Mouse (Mus musculus) midbrain, embryonic 14.5 days (tissue): Measurements from ENCODE around the gene Tcf12. TPM values are rescaled to one million over a fixed set of nuclear protein-coding genes. Genes with fewer than 3 reads are reported as not detected.
A peak's percentile ranks its signal among the peaks of the same experiment; 100 is the strongest.

Experiments
- ATAC-seq: fragments of 200-750 bp; cut with Nextera tagmentation; 2 replicates; pipeline ENCODE4 v1.8.0; 2017; ENCODE audit warnings: moderate number of reproducible peaks, moderate library complexity; ENCODE audit not compliant: low FRiP score, low TSS enrichment
- DNase-seq: peaks from one replicate; pipeline ENCODE4 v3.0.0-alpha.2; 2015
- H3K27ac ChIP-seq: fragments of 300-500 bp; sonication (generic); replicated peaks from 2 replicates; pipeline ENCODE4 v1.5.1; 2014; ENCODE audit warnings: mild to moderate bottlenecking, low read depth, low read length, moderate library complexity
- H3K27me3 ChIP-seq: fragments of 300-500 bp; sonication (generic); 2 replicates; pipeline ENCODE4 v1.6.1; 2014; ENCODE audit warnings: low read length, control low read depth, mixed read lengths; ENCODE audit not compliant: control insufficient read depth, insufficient read depth
- H3K36me3 ChIP-seq: fragments of 300-500 bp; sonication (generic); 2 replicates; pipeline ENCODE4 v1.6.1; 2014; ENCODE audit warnings: low read length, control low read depth; ENCODE audit not compliant: control insufficient read depth, insufficient read depth
- H3K4me1 ChIP-seq: fragments of 300-500 bp; sonication (generic); 2 replicates; pipeline ENCODE4 v1.6.1; 2014; ENCODE audit warnings: mild to moderate bottlenecking, antibody characterized with exemption, low read length, control low read depth; ENCODE audit not compliant: control insufficient read depth, insufficient read depth
- H3K4me2 ChIP-seq: fragments of 300-500 bp; sonication (generic); 2 replicates; pipeline ENCODE4 v1.6.1; 2014; ENCODE audit warnings: mild to moderate bottlenecking, low read length, moderate library complexity
- H3K4me3 ChIP-seq: fragments of 300-500 bp; sonication (generic); replicated peaks from 2 replicates; pipeline ENCODE4 v1.5.1; 2014; ENCODE audit warnings: low read depth, low read length
- H3K9ac ChIP-seq: fragments of 300-500 bp; sonication (generic); replicated peaks from 2 replicates; pipeline ENCODE4 v1.6.1; 2014; ENCODE audit warnings: mild to moderate bottlenecking, low read length, moderate library complexity
- H3K9me3 ChIP-seq: fragments of 300-500 bp; sonication (generic); 2 replicates; pipeline ENCODE4 v1.6.1; 2016; ENCODE audit warnings: low read length, control low read depth, mixed read lengths; ENCODE audit not compliant: control insufficient read depth
- WGBS: fragments of 180-500 bp; shearing (Covaris S2); extraction: QIAGEN DNeasy Blood & Tissue Kit; methylation state at CpG from one replicate; pipeline ENCODE4 v1.1.7; 2014; 5-methylcytosine and 5-hydroxymethylcytosine counted together
- polyA plus RNA-seq: library from polyadenylated mRNA; unstranded; fragments of >200 nt; fragmentation: Nextera tagmentation; extraction: Ambion mirVana; gene quantifications from 2 replicates; pipeline ENCODE4 v1.2.1, GENCODE M21; 2014

Gene Tcf12
- polyA plus RNA-seq, 1 experiment from 2014 or later = 93.6 TPM

- DNase-seq (no peak), ATAC-seq (no peak)
- 97% methylated on average over 9 of the region's 9 CpGs for WGBS
These were observed 263.8 kb downstream of the Tcf12 start for GRCm38 (mm10) chr9:71847921-71848320.

GRCm38 (mm10) chr9:71841850-71842249 lies 269.8 kb downstream of the Tcf12 start:
- H3K27me3 ChIP-seq = no peaks in the 10 kb centered on the region
- no peak for DNase-seq
- 92% methylated on average over 5 of the region's 5 CpGs for WGBS

More at GRCm38 (mm10) chr9:71847921-71848320, 263.8 kb downstream of the Tcf12 start:
- H3K9ac ChIP-seq = no peak overlapping the region
- H3K27ac ChIP-seq = no peak overlapping the region
- no peak overlapping the region for H3K4me2 ChIP-seq
- H3K4me3 ChIP-seq = no peak overlapping the region
- no peaks in the 10 kb centered on the region for H3K27me3 ChIP-seq
- no peaks in the 10 kb centered on the region for H3K9me3 ChIP-seq
- peaks cover 62% of the 10 kb centered on the region for H3K36me3 ChIP-seq
- H3K4me1 ChIP-seq = no peaks in the 10 kb centered on the region

GRCm38 (mm10) chr9:71837366-71837765 lies 274.3 kb downstream of the Tcf12 start:
- no peak for ATAC-seq
- no peak for DNase-seq
- no peaks in the 10 kb centered on the region for H3K9me3 ChIP-seq
- no peak overlapping the region for H3K4me3 ChIP-seq
- WGBS = 43% methylated on average over 5 of the region's 5 CpGs
- no peak overlapping the region for H3K4me2 ChIP-seq
- H3K9ac ChIP-seq = no peak overlapping the region
- H3K27ac ChIP-seq = no peak overlapping the region
- H3K4me1 ChIP-seq = no peaks in the 10 kb centered on the region
- peaks cover 12% of the 10 kb centered on the region for H3K36me3 ChIP-seq
- H3K27me3 ChIP-seq = no peaks in the 10 kb centered on the region

More at GRCm38 (mm10) chr9:71841850-71842249, 269.8 kb downstream of the Tcf12 start:
- no peaks in the 10 kb centered on the region for H3K4me1 ChIP-seq
- H3K9me3 ChIP-seq = no peaks in the 10 kb centered on the region
- ATAC-seq = no peak
- H3K4me3 ChIP-seq = no peak overlapping the region
- H3K27ac ChIP-seq = no peak overlapping the region
- peaks cover 46% of the 10 kb centered on the region for H3K36me3 ChIP-seq
- H3K9ac ChIP-seq = no peak overlapping the region
- no peak overlapping the region for H3K4me2 ChIP-seq

GRCm38 (mm10) chr9:71836366-71836765 lies 275.3 kb downstream of the Tcf12 start:
- no peaks in the 10 kb centered on the region for H3K9me3 ChIP-seq

GRCm38 (mm10) chr9:71835203-71835815 lies 276.4 kb downstream of the Tcf12 start:
- ATAC-seq (no peak), DNase-seq (no peak)
- no peak overlapping the region for H3K9ac ChIP-seq
- no peak overlapping the region for H3K27ac ChIP-seq
- no peak overlapping the region for H3K4me2 ChIP-seq
- H3K4me3 ChIP-seq = no peak overlapping the region
- H3K36me3 ChIP-seq = 0 out of 2 replicates have a peak, but pooled peaks cover 1% of the 10 kb centered on the region
- no peaks in the 10 kb centered on the region for H3K27me3 ChIP-seq
- no peaks in the 10 kb centered on the region for H3K9me3 ChIP-seq
- 34% methylated on average over 2 of the region's 2 CpGs for WGBS
- H3K4me1 ChIP-seq = no peaks in the 10 kb centered on the region

More at GRCm38 (mm10) chr9:71836366-71836765, 275.3 kb downstream of the Tcf12 start:
- Histone ChIP-seq H3K27me3 (no peaks in the 10 kb centered on the region), H3K4me3 (no peak overlapping the region), H3K36me3 (0 out of 2 replicates have a peak, but pooled peaks cover 3% of the 10 kb centered on the region), H3K9ac (no peak overlapping the region), H3K4me1 (no peaks in the 10 kb centered on the region), H3K4me2 (no peak overlapping the region), H3K27ac (no peak overlapping the region)
- 96% methylated on average over 1 of the region's 1 CpGs for WGBS
- no peak for DNase-seq
- no peak for ATAC-seq

GRCm38 (mm10) chr9:71834707-71835106 lies 277.0 kb downstream of the Tcf12 start:
- H3K4me2 ChIP-seq = no peak overlapping the region
- H3K4me3 ChIP-seq = no peak overlapping the region
- DNase-seq (no peak), ATAC-seq (no peak)
- H3K4me1 ChIP-seq = no peaks in the 10 kb centered on the region
- H3K36me3 ChIP-seq = no peaks in the 10 kb centered on the region
- no peak overlapping the region for H3K27ac ChIP-seq
- H3K9ac ChIP-seq = no peak overlapping the region
- H3K27me3 ChIP-seq = no peaks in the 10 kb centered on the region
- no peaks in the 10 kb centered on the region for H3K9me3 ChIP-seq
- 84% methylated on average over 4 of the region's 4 CpGs for whole genome bisulfite sequencing

- H3K9ac ChIP-seq = no peak overlapping the region
- ATAC-seq (no peak), DNase-seq (peak; percentile 60)
- no peak overlapping the region for H3K4me3 ChIP-seq
- H3K4me1 ChIP-seq = no peaks in the 10 kb centered on the region
- no peaks in the 10 kb centered on the region for H3K36me3 ChIP-seq
- 40% methylated on average over 26 of the region's 26 CpGs for WGBS
- H3K4me2 ChIP-seq = no peak overlapping the region
- H3K27me3 ChIP-seq = no peaks in the 10 kb centered on the region
- H3K9me3 ChIP-seq = no peaks in the 10 kb centered on the region
- no peak overlapping the region for H3K27ac ChIP-seq
These were observed 279.6 kb downstream of the Tcf12 start for GRCm38 (mm10) chr9:71831756-71832699.

- H3K27me3 ChIP-seq = no peaks in the 10 kb centered on the region
- WGBS = 79% methylated on average over 4 of the region's 4 CpGs
- H3K9me3 ChIP-seq = no peaks in the 10 kb centered on the region
- DNase-seq = no peak
- ATAC-seq = no peak
- H3K36me3 ChIP-seq = no peaks in the 10 kb centered on the region
- no peak overlapping the region for H3K27ac ChIP-seq
- no peak overlapping the region for H3K9ac ChIP-seq
- no peaks in the 10 kb centered on the region for H3K4me1 ChIP-seq
- H3K4me2 ChIP-seq = no peak overlapping the region
- no peak overlapping the region for H3K4me3 ChIP-seq
These were observed 280.7 kb downstream of the Tcf12 start for GRCm38 (mm10) chr9:71830994-71831393.
